Mouse (Mus musculus) spleen, adult 2 months (tissue): ENCODE results near the gene Tarm1. TPM values are rescaled to one million over a fixed set of nuclear protein-coding genes. Genes with fewer than 3 reads are reported as not detected.

Experiments used
- DNase-seq, 2 experiments: peaks; one replicate each; pipeline versions ENCODE4 v3.0.0 to v3.0.0-alpha.2; 2012 to 2021; ENCODE audit warnings: low spot score in 2 of 2, low read depth in 1 of 2
- H3K27ac ChIP-seq: fragments of 200-500 bp; 2 replicates; pipeline ENCODE4 v1.5.1; 2012; ENCODE audit warnings: low read length, inconsistent platforms; ENCODE audit not compliant: insufficient read depth
- H3K27me3 ChIP-seq: fragments of 200-500 bp; 2 replicates; pipeline ENCODE4 v1.6.1; 2012; ENCODE audit warnings: mild to moderate bottlenecking, moderate library complexity, low read length, inconsistent platforms; ENCODE audit not compliant: control insufficient read depth, insufficient read depth
- H3K36me3 ChIP-seq: fragments of 200-500 bp; 2 replicates; pipeline ENCODE4 v1.6.1; 2012; ENCODE audit warnings: mild to moderate bottlenecking, low read length, inconsistent platforms; ENCODE audit not compliant: control insufficient read depth, insufficient read depth
- H3K4me1 ChIP-seq: fragments of 200-500 bp; 2 replicates; pipeline ENCODE4 v1.6.1; 2011; ENCODE audit warnings: inconsistent platforms; ENCODE audit not compliant: control insufficient read depth, insufficient read depth, insufficient read length
- H3K4me3 ChIP-seq: fragments of 200-500 bp; 2 replicates; pipeline ENCODE4 v1.5.1; 2011; ENCODE audit warnings: mild to moderate bottlenecking, inconsistent platforms; ENCODE audit not compliant: insufficient read depth, insufficient read length; ENCODE audit errors: extremely low read depth
- CTCF ChIP-seq: fragments of 200-500 bp; IDR thresholded peaks from 2 replicates; pipeline ENCODE4 v1.5.1; 2011; ENCODE audit warnings: mild to moderate bottlenecking, inconsistent platforms; ENCODE audit not compliant: insufficient read depth, insufficient read length, insufficient replicate concordance; ENCODE audit errors: extremely low read depth
- POLR2A ChIP-seq: fragments of 200-500 bp; IDR thresholded peaks from 2 replicates; pipeline ENCODE4 v1.6.1; 2011; ENCODE audit warnings: low read depth, low read length, inconsistent platforms
- WGBS: fragments of 180-500 bp; shearing (Covaris S2); methylation state at CpG from one replicate; pipeline ENCODE4 v1.1.7; 2018; 5-methylcytosine and 5-hydroxymethylcytosine counted together
- polyA plus RNA-seq: library from polyadenylated mRNA; depleted of rRNA; stranded (reverse); fragments of >200 nt; gene quantifications from 2 replicates; pipeline ENCODE4 v1.2.3, GENCODE M21; 2012

The Tarm1 gene
- polyA plus RNA-seq, 1 experiment, result 0.48 TPM

DNA sequence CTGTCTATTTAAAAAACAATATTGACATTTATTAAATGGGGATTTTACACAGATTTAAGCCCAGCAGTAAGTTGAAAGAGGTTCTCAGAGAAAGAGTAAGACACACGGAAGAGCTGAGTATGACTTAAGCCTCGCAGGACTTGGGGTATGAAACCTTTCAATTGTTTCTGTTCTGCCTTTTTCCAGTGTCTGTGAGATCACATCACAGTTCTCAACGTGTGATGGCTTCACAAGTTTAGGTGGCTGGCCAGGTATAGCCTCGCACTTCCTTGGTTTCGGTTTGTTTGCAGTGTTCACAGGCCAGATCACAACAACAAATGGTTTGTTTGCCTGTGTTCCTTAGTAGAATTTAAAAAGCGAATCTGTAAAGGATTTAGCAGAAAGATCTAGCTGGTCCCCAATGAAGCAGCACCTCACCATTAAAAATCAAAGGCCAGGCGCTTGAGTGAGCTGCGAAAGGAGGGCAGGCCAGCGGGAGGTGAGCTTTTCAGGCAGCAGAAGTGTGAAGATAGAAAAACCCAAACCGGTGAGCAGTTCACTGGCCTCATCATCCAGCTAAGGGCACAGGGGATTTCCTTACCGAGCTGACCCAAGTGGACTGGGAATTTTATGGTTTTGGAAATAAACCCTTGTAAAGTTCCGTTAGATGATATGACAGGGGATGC is 49.5 kb downstream of the Tarm1 start:
- Histone ChIP-seq H3K4me1 (no peaks in the 10 kb centered on the region), H3K27ac (no peak overlapping the region), H3K27me3 (no peaks in the 10 kb centered on the region), H3K36me3 (no peaks in the 10 kb centered on the region), H3K4me3 (no peak overlapping the region)
- no peak for TF ChIP-seq POLR2A
- TF ChIP-seq CTCF, result no peak
- DNase-seq, result no peak
- 74% methylated on average over 12 of the region's 12 CpGs for WGBS

DNA sequence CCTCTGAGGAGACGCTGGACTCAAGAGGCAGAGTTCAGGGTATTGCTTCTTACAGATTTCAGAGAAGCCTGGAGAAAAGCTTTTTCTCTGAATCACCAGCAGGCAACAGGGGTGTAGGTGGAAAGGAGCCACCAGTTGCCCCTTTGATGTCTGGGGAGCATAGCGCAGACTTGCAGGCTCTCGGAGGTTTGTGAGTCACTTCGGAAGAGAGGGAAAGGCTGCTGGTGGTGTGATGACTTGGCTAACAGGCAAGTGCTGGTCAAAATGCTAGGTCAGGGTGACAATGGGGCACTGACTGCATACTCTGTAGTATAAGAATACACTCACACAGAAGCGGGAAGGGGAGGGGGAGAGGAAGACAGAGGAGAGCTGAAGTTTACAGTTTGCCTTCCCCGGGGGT is 51.3 kb downstream of the Tarm1 start:
- no peaks in the 10 kb centered on the region for H3K27me3 ChIP-seq
- H3K4me3 ChIP-seq, result no peak overlapping the region
- WGBS, result 70% methylated on average over 6 of the region's 6 CpGs
- H3K27ac ChIP-seq, result no peak overlapping the region
- no peak for DNase-seq
- TF ChIP-seq POLR2A (no peak), CTCF (no peak)
- H3K4me1 ChIP-seq, result no peaks in the 10 kb centered on the region
- no peaks in the 10 kb centered on the region for H3K36me3 ChIP-seq

DNA sequence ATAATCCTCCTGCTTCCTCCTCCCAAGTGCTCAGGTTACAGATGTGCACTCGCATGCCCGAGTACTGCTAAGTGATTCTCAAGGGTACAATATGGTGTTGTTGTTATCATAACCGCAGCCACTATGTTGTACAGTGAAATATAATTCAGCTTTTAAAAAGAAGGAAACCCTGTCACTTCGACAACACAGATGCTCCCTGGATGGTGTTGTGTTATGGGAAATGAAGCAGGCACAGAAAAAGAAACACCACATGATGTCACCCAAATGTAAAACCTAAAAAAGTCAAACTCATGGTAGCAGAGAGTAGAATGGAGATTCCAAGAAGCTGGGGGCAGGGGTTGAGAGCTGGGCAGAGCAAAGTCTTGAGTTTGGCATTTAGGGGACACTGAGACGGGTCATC is 51.8 kb downstream of the Tarm1 start:
- Histone ChIP-seq H3K4me1 (no peaks in the 10 kb centered on the region), H3K27me3 (no peaks in the 10 kb centered on the region), H3K27ac (no peak overlapping the region), H3K36me3 (no peaks in the 10 kb centered on the region), H3K4me3 (no peak overlapping the region)
- DNase-seq, result no peak
- no peak for TF ChIP-seq CTCF
- TF ChIP-seq POLR2A, result no peak
- WGBS, result 66% methylated on average over 5 of the region's 5 CpGs

- Histone ChIP-seq H3K4me3 (no peak overlapping the region), H3K36me3 (no peaks in the 10 kb centered on the region), H3K27me3 (no peaks in the 10 kb centered on the region), H3K27ac (no peak overlapping the region), H3K4me1 (no peaks in the 10 kb centered on the region)
- 27% methylated on average over 15 of the region's 15 CpGs for WGBS
- TF ChIP-seq POLR2A, result no peak
- TF ChIP-seq CTCF, result peak; percentile 60; the same call in 1 of the 2 replicates
- peak in 1 of 2 experiments; percentile 64 for DNase-seq
These were observed 53.5 kb downstream of the Tarm1 start for GRCm38 (mm10) chr7:3448737-3449454.

- Histone ChIP-seq H3K36me3 (no peaks in the 10 kb centered on the region), H3K4me3 (no peak overlapping the region), H3K27ac (no peak overlapping the region), H3K4me1 (no peaks in the 10 kb centered on the region; the same call in 1 of the 2 replicates), H3K27me3 (no peaks in the 10 kb centered on the region)
- DNase-seq, result no peak
- WGBS, result 63% methylated on average over 4 of the region's 4 CpGs
- TF ChIP-seq POLR2A (no peak), CTCF (no peak)
These were observed 55.4 kb downstream of the Tarm1 start for GRCm38 (mm10) chr7:3447026-3447425.

GRCm38 (mm10) chr7:3446584-3446983 is 55.8 kb downstream of the Tarm1 start:
- H3K27me3 ChIP-seq, result no peaks in the 10 kb centered on the region
- no peaks in the 10 kb centered on the region for H3K36me3 ChIP-seq
- 81% methylated on average over 3 of the region's 3 CpGs for WGBS
- H3K4me1 ChIP-seq, result no peaks in the 10 kb centered on the region; the same call in 1 of the 2 replicates
- no peak overlapping the region for H3K4me3 ChIP-seq
- no peak overlapping the region for H3K27ac ChIP-seq
- no peak for DNase-seq
- no peak for TF ChIP-seq CTCF
- no peak for TF ChIP-seq POLR2A

DNA sequence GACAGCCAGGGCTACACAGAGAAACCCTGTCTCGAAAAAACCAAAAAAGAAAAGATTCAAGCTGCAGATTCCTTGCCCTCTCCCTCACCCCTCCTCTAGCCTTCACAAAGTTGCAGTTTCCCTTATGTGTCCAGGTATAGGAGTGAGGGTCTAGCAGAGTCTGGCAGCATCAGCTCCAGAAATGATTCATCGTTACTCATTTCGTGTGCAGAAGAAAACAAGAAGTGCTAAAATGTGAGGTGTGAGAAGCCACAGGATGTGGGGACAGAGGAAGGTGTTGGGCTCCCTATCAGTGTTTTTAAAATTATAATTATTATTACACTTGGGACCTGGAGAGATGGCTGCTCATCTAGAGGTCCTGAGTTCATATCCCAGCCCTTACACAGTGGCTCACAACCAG is 57.7 kb downstream of the Tarm1 start:
- Histone ChIP-seq H3K4me3 (no peak overlapping the region), H3K4me1 (no peaks in the 10 kb centered on the region; the same call in 1 of the 2 replicates), H3K36me3 (no peaks in the 10 kb centered on the region), H3K27me3 (no peaks in the 10 kb centered on the region), H3K27ac (no peak overlapping the region)
- no peak for DNase-seq
- no peak for TF ChIP-seq CTCF
- TF ChIP-seq POLR2A, result no peak
- WGBS, result 34% methylated on average over 3 of the region's 3 CpGs
